Mouse (Mus musculus) stomach, embryonic 15.5 days (tissue): Measurements from ENCODE around the gene Oxld1. TPM values are rescaled to one million over a fixed set of nuclear protein-coding genes. Genes with fewer than 3 reads are reported as not detected.

Source experiments
- ATAC-seq: fragments of 200-750 bp; cut with Nextera tagmentation; 2 replicates; pipeline ENCODE4 v1.8.0; 2017; ENCODE audit warnings: low read depth, moderate number of reproducible peaks, moderate TSS enrichment; ENCODE audit not compliant: insufficient read depth, low FRiP score
- H3K27ac ChIP-seq: fragments of 300-500 bp; sonication (generic); 2 replicates; pipeline ENCODE4 v1.5.1; 2015; ENCODE audit warnings: mild to moderate bottlenecking, inconsistent platforms
- H3K27me3 ChIP-seq: fragments of 300-500 bp; sonication (generic); replicated peaks from 2 replicates; pipeline ENCODE4 v1.6.1; 2015; ENCODE audit warnings: inconsistent platforms
- H3K36me3 ChIP-seq: fragments of 300-500 bp; sonication (generic); 2 replicates; pipeline ENCODE4 v1.6.1; 2015; ENCODE audit warnings: inconsistent platforms
- H3K4me1 ChIP-seq: fragments of 300-500 bp; sonication (generic); 2 replicates; pipeline ENCODE4 v1.6.1; 2015; ENCODE audit warnings: inconsistent platforms
- H3K4me2 ChIP-seq: fragments of 300-500 bp; sonication (generic); 2 replicates; pipeline ENCODE4 v1.6.1; 2015; ENCODE audit warnings: mild to moderate bottlenecking, inconsistent platforms
- H3K4me3 ChIP-seq: fragments of 300-500 bp; sonication (generic); replicated peaks from 2 replicates; pipeline ENCODE4 v1.5.1; 2015; ENCODE audit warnings: inconsistent platforms
- H3K9ac ChIP-seq: fragments of 300-500 bp; sonication (generic); 2 replicates; pipeline ENCODE4 v1.6.1; 2015; ENCODE audit warnings: inconsistent platforms
- H3K9me3 ChIP-seq: fragments of 300-500 bp; sonication (generic); 2 replicates; pipeline ENCODE4 v1.6.1; 2016; ENCODE audit warnings: inconsistent platforms
- WGBS: fragments of 180-500 bp; shearing (Covaris S2); methylation state at CpG from one replicate; pipeline ENCODE4 v1.1.7; 2015; 5-methylcytosine and 5-hydroxymethylcytosine counted together
- polyA plus RNA-seq: library from polyadenylated mRNA; unstranded; fragments of >200 nt; fragmentation: Nextera tagmentation; extraction: Ambion mirVana; gene quantifications from 2 replicates; pipeline ENCODE4 v1.2.1, GENCODE M21; 2015

Oxld1 gene
- 15.7 and 16.1 TPM in 2 replicates for polyA plus RNA-seq

- 4% methylated on average over 62 of the region's 62 CpGs for WGBS
- H3K4me1 ChIP-seq, result peaks cover 15% of the 10 kb centered on the region
- peak within 1 kb of the TSS; percentile 96 for H3K9ac ChIP-seq
- H3K27me3 ChIP-seq, result no peaks in the 10 kb centered on the region
- no peaks in the 10 kb centered on the region for H3K9me3 ChIP-seq
- peak within 1 kb of the TSS; percentile 83 for H3K27ac ChIP-seq
- peak within 1 kb of the TSS; percentile 89 for H3K4me2 ChIP-seq
- H3K36me3 ChIP-seq, result peaks cover 29% of the 10 kb centered on the region
- H3K4me3 ChIP-seq, result peak within 1 kb of the TSS; percentile 80
- ATAC-seq, result peak; percentile 92
Measured at GRCm38 (mm10) chr11:120457772-120458751, at the start of gene Oxld1, which contains the start of gene Ccdc137. Oxld1 (minus strand) TSS chr11:120458068. Ccdc137 (plus strand) TSS chr11:120458115.

DNA sequence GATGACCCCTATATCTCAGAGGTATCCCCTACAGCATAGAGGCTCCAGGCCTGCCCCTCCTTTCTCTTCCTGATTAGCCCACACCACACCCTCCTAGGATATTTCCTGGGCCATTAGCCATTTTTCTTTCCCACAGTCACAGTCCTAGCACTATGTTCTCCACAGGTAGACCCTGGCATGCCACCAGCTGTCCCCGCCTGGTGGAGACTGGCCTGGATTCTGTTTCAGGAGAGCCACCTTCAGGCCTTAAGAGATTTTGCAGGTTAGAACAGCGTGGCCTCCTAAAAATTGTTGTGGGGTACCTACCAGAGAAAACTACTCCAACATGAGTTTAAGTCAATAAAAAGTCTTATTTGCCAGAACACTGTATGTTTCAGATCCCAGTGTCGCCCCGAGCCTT, 49.0 kb upstream of the Oxld1 start:
- H3K9ac ChIP-seq, result no peak overlapping the region
- no peaks in the 10 kb centered on the region for H3K36me3 ChIP-seq
- H3K27ac ChIP-seq, result peak overlapping the region; percentile 70
- H3K27me3 ChIP-seq, result no peaks in the 10 kb centered on the region
- ATAC-seq, result peak; percentile 61; the same call in 1 of the 2 replicates
- 63% methylated on average over 4 of the region's 4 CpGs for whole genome bisulfite sequencing
- no peaks in the 10 kb centered on the region for H3K9me3 ChIP-seq
- H3K4me2 ChIP-seq, result no peak overlapping the region
- H3K4me1 ChIP-seq, result peaks cover 3% of the 10 kb centered on the region; the same call in 1 of the 2 replicates
- H3K4me3 ChIP-seq, result no peak overlapping the region

- Histone ChIP-seq H3K27me3 (no peaks in the 10 kb centered on the region), H3K4me3 (no peak overlapping the region), H3K9me3 (no peaks in the 10 kb centered on the region), H3K9ac (no peak overlapping the region), H3K4me2 (no peak overlapping the region), H3K36me3 (no peaks in the 10 kb centered on the region), H3K4me1 (peaks cover 3% of the 10 kb centered on the region; the same call in 1 of the 2 replicates), H3K27ac (no peak overlapping the region)
- 92% methylated on average over 3 of the region's 3 CpGs for WGBS
- no peak for ATAC-seq
Measured at GRCm38 (mm10) chr11:120505661-120506060, 47.8 kb upstream of the Oxld1 start.

- ATAC-seq, result no peak
- WGBS, result 85% methylated on average over 4 of the region's 4 CpGs
- H3K27ac ChIP-seq, result no peak overlapping the region
Measured at GRCm38 (mm10) chr11:120501701-120502100, 43.8 kb upstream of the Oxld1 start.

GRCm38 (mm10) chr11:120501018-120501417, 43.1 kb upstream of the Oxld1 start:
- WGBS, result 59% methylated on average over 6 of the region's 6 CpGs
- Histone ChIP-seq H3K9ac (no peak overlapping the region), H3K9me3 (no peaks in the 10 kb centered on the region), H3K27ac (peak overlapping the region; percentile 77; the same call in 1 of the 2 replicates), H3K4me3 (no peak overlapping the region), H3K36me3 (peaks cover 19% of the 10 kb centered on the region), H3K4me2 (no peak overlapping the region), H3K4me1 (0 out of 2 replicates have a peak, but pooled peaks cover 17% of the 10 kb centered on the region), H3K27me3 (no peaks in the 10 kb centered on the region)
- no peak for ATAC-seq

More at GRCm38 (mm10) chr11:120501701-120502100, 43.8 kb upstream of the Oxld1 start:
- no peaks in the 10 kb centered on the region for H3K27me3 ChIP-seq
- peaks cover 14% of the 10 kb centered on the region for H3K36me3 ChIP-seq
- H3K9ac ChIP-seq, result no peak overlapping the region
- H3K9me3 ChIP-seq, result no peaks in the 10 kb centered on the region
- H3K4me1 ChIP-seq, result 0 out of 2 replicates have a peak, but pooled peaks cover 17% of the 10 kb centered on the region
- no peak overlapping the region for H3K4me3 ChIP-seq
- no peak overlapping the region for H3K4me2 ChIP-seq

- Histone ChIP-seq H3K27ac (peak overlapping the region; percentile 77), H3K27me3 (no peaks in the 10 kb centered on the region), H3K9me3 (no peaks in the 10 kb centered on the region), H3K4me1 (0 out of 2 replicates have a peak, but pooled peaks cover 17% of the 10 kb centered on the region), H3K36me3 (peaks cover 23% of the 10 kb centered on the region), H3K9ac (no peak overlapping the region), H3K4me3 (no peak overlapping the region), H3K4me2 (0 out of 2 replicates have a peak overlapping the region, but pooled peaks have one; percentile 12)
- 13% methylated on average over 3 of the region's 3 CpGs for WGBS
- ATAC-seq, result peak; percentile 85
Measured at GRCm38 (mm10) chr11:120500357-120500756, 42.5 kb upstream of the Oxld1 start.

DNA sequence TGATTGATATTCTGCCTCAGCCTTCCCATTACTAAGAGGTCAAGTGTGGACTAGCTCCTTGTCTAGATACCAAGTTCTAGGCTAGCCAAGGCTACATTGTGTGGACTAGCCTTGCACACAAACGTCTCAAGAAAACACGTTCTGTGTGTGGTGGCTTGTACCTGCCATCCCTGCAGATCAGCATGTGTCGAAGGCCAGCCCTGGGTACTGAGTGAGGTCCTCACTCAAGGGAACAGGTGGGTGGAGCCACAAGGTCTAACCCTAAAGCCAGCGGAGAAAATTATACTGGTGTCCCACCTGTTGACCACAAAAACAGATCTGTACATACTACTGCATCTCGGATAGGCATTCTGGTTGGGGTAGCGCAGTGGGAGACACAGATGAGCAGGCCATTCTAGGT, 42.0 kb upstream of the Oxld1 start:
- Histone ChIP-seq H3K4me3 (no peak overlapping the region), H3K36me3 (peaks cover 24% of the 10 kb centered on the region), H3K4me1 (0 out of 2 replicates have a peak, but pooled peaks cover 17% of the 10 kb centered on the region), H3K4me2 (0 out of 2 replicates have a peak overlapping the region, but pooled peaks have one; percentile 12), H3K27me3 (no peaks in the 10 kb centered on the region), H3K9me3 (no peaks in the 10 kb centered on the region), H3K9ac (no peak overlapping the region), H3K27ac (peak overlapping the region; percentile 77)
- ATAC-seq, result no peak; the same call in 1 of the 2 replicates
- WGBS, result 76% methylated on average over 6 of the region's 6 CpGs

DNA sequence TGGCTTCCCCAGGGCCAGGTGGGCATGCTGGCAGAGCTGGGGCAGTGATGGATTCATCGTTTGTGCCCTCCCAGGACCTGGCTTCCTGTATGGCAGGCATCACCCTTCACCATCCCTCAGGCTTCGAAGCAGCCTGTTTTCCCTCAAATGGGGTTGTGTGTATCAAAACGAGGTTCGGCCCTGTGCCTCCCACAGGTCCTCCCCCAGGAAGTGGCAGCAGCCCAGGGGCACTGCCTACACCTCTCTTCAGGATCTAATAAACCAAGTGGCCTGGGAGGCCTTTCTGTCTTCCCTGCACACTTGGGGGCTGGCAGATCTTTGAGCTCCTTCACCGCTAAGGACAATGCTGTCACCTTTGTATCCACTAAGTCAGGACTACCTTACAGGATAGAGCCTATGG, 41.0 kb upstream of the Oxld1 start:
- Histone ChIP-seq H3K4me2 (no peak overlapping the region), H3K4me1 (peaks cover 21% of the 10 kb centered on the region; the same call in 1 of the 2 replicates), H3K4me3 (no peak overlapping the region), H3K9ac (no peak overlapping the region), H3K9me3 (no peaks in the 10 kb centered on the region), H3K36me3 (peaks cover 34% of the 10 kb centered on the region), H3K27me3 (no peaks in the 10 kb centered on the region), H3K27ac (peak overlapping the region; percentile 31; the same call in 1 of the 2 replicates)
- ATAC-seq, result no peak
- 73% methylated on average over 5 of the region's 5 CpGs for WGBS

DNA sequence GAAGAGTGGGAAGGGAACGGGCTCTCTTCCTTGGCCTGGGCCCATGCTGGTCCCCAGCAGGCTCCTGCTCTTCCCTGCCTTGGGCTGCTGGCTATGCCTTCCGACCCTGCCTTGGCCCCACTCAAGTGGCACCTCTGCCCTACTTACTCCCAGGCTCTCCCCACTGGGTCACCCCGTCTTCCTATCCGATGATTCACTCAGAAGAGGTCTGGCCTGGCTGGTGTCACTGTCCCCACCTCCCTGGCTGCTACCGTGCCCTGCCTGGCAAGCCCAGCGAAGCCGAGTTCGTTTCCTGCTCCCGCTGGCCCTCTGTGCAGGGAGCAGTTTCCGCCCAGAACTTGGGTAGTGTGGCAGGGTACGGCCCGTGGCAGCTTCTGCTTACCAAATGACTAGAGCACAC, 40.4 kb upstream of the Oxld1 start:
- Histone ChIP-seq H3K4me3 (no peak overlapping the region), H3K4me1 (peaks cover 27% of the 10 kb centered on the region), H3K27ac (no peak overlapping the region), H3K9ac (no peak overlapping the region), H3K36me3 (peaks cover 36% of the 10 kb centered on the region), H3K9me3 (no peaks in the 10 kb centered on the region), H3K27me3 (no peaks in the 10 kb centered on the region), H3K4me2 (no peak overlapping the region)
- ATAC-seq, result no peak
- 89% methylated on average over 12 of the region's 12 CpGs for WGBS

DNA sequence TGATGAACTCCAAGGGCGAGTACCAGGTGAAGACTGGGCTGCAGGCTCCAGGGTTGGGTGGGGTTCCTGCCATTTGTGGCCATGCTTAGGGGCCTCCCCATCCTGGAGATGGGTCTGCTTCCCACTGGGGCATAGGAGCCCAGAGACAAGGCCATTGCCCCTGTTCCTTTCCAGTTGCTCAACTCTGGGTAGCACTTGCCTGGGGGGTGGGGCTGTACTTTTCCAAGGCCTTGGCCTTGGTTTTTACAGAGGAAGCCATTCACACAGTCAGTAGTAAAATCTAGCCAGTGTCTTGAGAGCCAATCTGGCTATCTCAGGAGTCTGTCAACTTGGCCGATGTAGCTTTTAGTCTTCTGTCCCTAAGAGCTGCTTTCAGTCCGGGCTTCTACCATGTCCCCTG, 39.6 kb upstream of the Oxld1 start:
- Histone ChIP-seq H3K9ac (no peak overlapping the region), H3K36me3 (peaks cover 36% of the 10 kb centered on the region), H3K27ac (no peak overlapping the region), H3K4me2 (no peak overlapping the region), H3K4me3 (no peak overlapping the region), H3K9me3 (no peaks in the 10 kb centered on the region), H3K27me3 (no peaks in the 10 kb centered on the region), H3K4me1 (peaks cover 33% of the 10 kb centered on the region)
- WGBS, result 92% methylated on average over 3 of the region's 3 CpGs
- no peak for ATAC-seq

GRCm38 (mm10) chr11:120493911-120494310, 36.0 kb upstream of the Oxld1 start:
- Histone ChIP-seq H3K36me3 (peaks cover 33% of the 10 kb centered on the region), H3K4me1 (peaks cover 36% of the 10 kb centered on the region), H3K4me2 (peak overlapping the region; percentile 96), H3K27ac (no peak overlapping the region), H3K9ac (no peak overlapping the region), H3K4me3 (no peak overlapping the region), H3K27me3 (no peaks in the 10 kb centered on the region), H3K9me3 (no peaks in the 10 kb centered on the region)
- WGBS, result 78% methylated on average over 3 of the region's 3 CpGs
- no peak for ATAC-seq

DNA sequence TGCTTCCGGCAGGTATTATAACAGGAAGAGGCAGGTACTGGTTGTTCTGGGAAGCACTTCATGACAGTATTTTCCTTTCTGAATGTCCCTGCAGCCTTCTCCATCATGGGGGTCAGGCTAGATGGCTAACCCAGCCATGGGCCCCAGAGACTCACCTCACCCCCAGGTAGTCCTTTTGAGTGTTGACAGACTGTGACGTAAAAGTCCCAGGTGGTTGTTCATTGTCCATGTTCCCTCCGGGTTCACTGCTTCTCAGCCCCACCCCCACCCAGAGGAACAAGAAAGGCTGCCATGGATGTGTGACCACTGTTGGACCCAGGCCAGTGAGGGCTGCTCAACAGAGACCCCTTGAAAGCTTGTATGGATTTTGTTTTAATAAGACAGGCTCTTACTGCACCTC, 35.5 kb upstream of the Oxld1 start:
- peak overlapping the region; percentile 90; the same call in 1 of the 2 replicates for H3K27ac ChIP-seq
- H3K27me3 ChIP-seq, result no peaks in the 10 kb centered on the region
- no peak for ATAC-seq
- H3K9ac ChIP-seq, result peak overlapping the region; percentile 17; the same call in 1 of the 2 replicates
- no peaks in the 10 kb centered on the region for H3K9me3 ChIP-seq
- H3K36me3 ChIP-seq, result peaks cover 32% of the 10 kb centered on the region
- WGBS, result 37% methylated on average over 3 of the region's 3 CpGs
- H3K4me3 ChIP-seq, result peak overlapping the region; percentile 96
- H3K4me2 ChIP-seq, result peak overlapping the region; percentile 96
- H3K4me1 ChIP-seq, result peaks cover 33% of the 10 kb centered on the region
